Mouse (Mus musculus): ENCODE results near the gene Coch. TPM values are rescaled to one million over a fixed set of nuclear protein-coding genes. Genes with fewer than 3 reads are reported as not detected.

The Coch gene
- 1.1 and 1.2 TPM in 2 replicates for polyA plus RNA-seq (2014; fragmentation: Nextera tagmentation; extraction: Ambion mirVana)

GRCm38 (mm10) chr12:51593229-51594029 is at the start of gene Coch:
Coch (plus strand) TSS chr12:51593341.
- Histone ChIP-seq H3K27me3 (ENCODE audit: control insufficient read depth, insufficient read depth, low read length) (peaks cover 58% of the 10 kb centered on the region), H3K4me2 (ENCODE audit: low read length) (peak within 1 kb of the TSS; percentile 100), H3K9ac (ENCODE audit: low read length) (peak within 1 kb of the TSS; percentile 62), H3K4me3 (ENCODE audit: control insufficient read depth in 1 of 2, insufficient read depth in 1 of 2, low read depth in 1 of 2, low read length in 2 of 2) (peak within 1 kb of the TSS; percentile 66), H3K4me1 (ENCODE audit: control insufficient read depth in 2 of 2, insufficient read depth in 2 of 2, low read length in 2 of 2) (peaks cover 2 to 15% of the 10 kb centered on the region in 2 experiments; a peak in 3 of 4 replicates), H3K27ac (replicated peaks in 1 of 2; ENCODE audit: control insufficient read depth in 1 of 2, insufficient read depth in 1 of 2, low read depth in 2 of 2, low read length in 2 of 2) (no peak within 1 kb of the TSS), H3K36me3 (ENCODE audit: control insufficient read depth, insufficient read depth, low read length) (no peaks in the 10 kb centered on the region), H3K9me3 (ENCODE audit: control insufficient read depth, low read length) (peaks cover 2% of the 10 kb centered on the region; the same call in 1 of the 2 replicates)
- under 1% methylated on average over 63 of the region's 79 CpGs for WGBS
- ATAC-seq (ENCODE audit: insufficient number of reproducible peaks, insufficient read depth, low FRiP score, low read depth), result peak; percentile 70

GRCm38 (mm10) chr12:51543402-51543960 is 49.7 kb upstream of the Coch start:
- no peaks in the 10 kb centered on the region for H3K4me1 ChIP-seq (ENCODE audit: control insufficient read depth in 2 of 2, insufficient read depth in 2 of 2, low read length in 2 of 2)
- H3K9me3 ChIP-seq (ENCODE audit: control insufficient read depth, low read length), result no peaks in the 10 kb centered on the region; the same call in 1 of the 2 replicates
- no peak overlapping the region for H3K4me3 ChIP-seq (ENCODE audit: control insufficient read depth in 1 of 2, insufficient read depth in 1 of 2, low read depth in 1 of 2, low read length in 2 of 2)
- no peaks in the 10 kb centered on the region for H3K36me3 ChIP-seq (ENCODE audit: control insufficient read depth, insufficient read depth, low read length)
- WGBS, result 73% methylated on average over 9 of the region's 9 CpGs
- no peaks in the 10 kb centered on the region for H3K27me3 ChIP-seq (ENCODE audit: control insufficient read depth, insufficient read depth, low read length)
- H3K27ac ChIP-seq (replicated peaks in 1 of 2; ENCODE audit: control insufficient read depth in 1 of 2, insufficient read depth in 1 of 2, low read depth in 2 of 2, low read length in 2 of 2), result no peak overlapping the region
- no peak for ATAC-seq (ENCODE audit: insufficient number of reproducible peaks, insufficient read depth, low FRiP score, low read depth)
- no peak overlapping the region for H3K4me2 ChIP-seq (ENCODE audit: low read length)
- no peak overlapping the region for H3K9ac ChIP-seq (ENCODE audit: low read length)

- 80% methylated on average over 1 of the region's 1 CpGs for WGBS
- no peaks in the 10 kb centered on the region for H3K4me1 ChIP-seq (ENCODE audit: control insufficient read depth in 2 of 2, insufficient read depth in 2 of 2, low read length in 2 of 2)
- no peaks in the 10 kb centered on the region for H3K27me3 ChIP-seq (ENCODE audit: control insufficient read depth, insufficient read depth, low read length)
- no peak overlapping the region for H3K9ac ChIP-seq (ENCODE audit: low read length)
- no peaks in the 10 kb centered on the region for H3K36me3 ChIP-seq (ENCODE audit: control insufficient read depth, insufficient read depth, low read length)
- H3K4me2 ChIP-seq (ENCODE audit: low read length), result no peak overlapping the region
- H3K4me3 ChIP-seq (ENCODE audit: control insufficient read depth in 1 of 2, insufficient read depth in 1 of 2, low read depth in 1 of 2, low read length in 2 of 2), result no peak overlapping the region
- H3K9me3 ChIP-seq (ENCODE audit: control insufficient read depth, low read length), result no peaks in the 10 kb centered on the region
- no peak overlapping the region for H3K27ac ChIP-seq (replicated peaks in 1 of 2; ENCODE audit: control insufficient read depth in 1 of 2, insufficient read depth in 1 of 2, low read depth in 2 of 2, low read length in 2 of 2)
- no peak for ATAC-seq (ENCODE audit: insufficient number of reproducible peaks, insufficient read depth, low FRiP score, low read depth)
These were observed 38.1 kb upstream of the Coch start for GRCm38 (mm10) chr12:51555041-51555440.

GRCm38 (mm10) chr12:51561416-51561815 is 31.7 kb upstream of the Coch start:
- H3K4me2 ChIP-seq (ENCODE audit: low read length), result no peak overlapping the region
- no peak overlapping the region for H3K27ac ChIP-seq (replicated peaks in 1 of 2; ENCODE audit: control insufficient read depth in 1 of 2, insufficient read depth in 1 of 2, low read depth in 2 of 2, low read length in 2 of 2)
- H3K4me1 ChIP-seq (ENCODE audit: control insufficient read depth in 2 of 2, insufficient read depth in 2 of 2, low read length in 2 of 2), result no peaks in the 10 kb centered on the region
- WGBS, result 87% methylated on average over 9 of the region's 9 CpGs
- ATAC-seq (ENCODE audit: insufficient number of reproducible peaks, insufficient read depth, low FRiP score, low read depth), result no peak
- 0 out of 2 replicates have a peak, but pooled peaks cover 3% of the 10 kb centered on the region for H3K9me3 ChIP-seq (ENCODE audit: control insufficient read depth, low read length)
- no peak overlapping the region for H3K4me3 ChIP-seq (ENCODE audit: control insufficient read depth in 1 of 2, insufficient read depth in 1 of 2, low read depth in 1 of 2, low read length in 2 of 2)
- no peaks in the 10 kb centered on the region for H3K27me3 ChIP-seq (ENCODE audit: control insufficient read depth, insufficient read depth, low read length)
- no peaks in the 10 kb centered on the region for H3K36me3 ChIP-seq (ENCODE audit: control insufficient read depth, insufficient read depth, low read length)
- no peak overlapping the region for H3K9ac ChIP-seq (ENCODE audit: low read length)

- Histone ChIP-seq H3K27ac (replicated peaks in 1 of 2; ENCODE audit: control insufficient read depth in 1 of 2, insufficient read depth in 1 of 2, low read depth in 2 of 2, low read length in 2 of 2) (no peak overlapping the region), H3K27me3 (ENCODE audit: control insufficient read depth, insufficient read depth, low read length) (no peaks in the 10 kb centered on the region), H3K36me3 (ENCODE audit: control insufficient read depth, insufficient read depth, low read length) (no peaks in the 10 kb centered on the region), H3K4me3 (ENCODE audit: control insufficient read depth in 1 of 2, insufficient read depth in 1 of 2, low read depth in 1 of 2, low read length in 2 of 2) (no peak overlapping the region), H3K9ac (ENCODE audit: low read length) (no peak overlapping the region), H3K4me2 (ENCODE audit: low read length) (peak overlapping the region; percentile 35), H3K4me1 (ENCODE audit: control insufficient read depth in 2 of 2, insufficient read depth in 2 of 2, low read length in 2 of 2) (0 out of 4 replicates have a peak, but pooled peaks cover 0 to 3% of the 10 kb centered on the region in 2 experiments), H3K9me3 (ENCODE audit: control insufficient read depth, low read length) (0 out of 2 replicates have a peak, but pooled peaks cover 3% of the 10 kb centered on the region)
- 34% methylated on average over 7 of the region's 7 CpGs for WGBS
- no peak for ATAC-seq (ENCODE audit: insufficient number of reproducible peaks, insufficient read depth, low FRiP score, low read depth)
These were observed 25.9 kb upstream of the Coch start for GRCm38 (mm10) chr12:51567225-51567624.

- H3K4me2 ChIP-seq (ENCODE audit: low read length), result no peak overlapping the region
- no peak overlapping the region for H3K27ac ChIP-seq (replicated peaks in 1 of 2; ENCODE audit: control insufficient read depth in 1 of 2, insufficient read depth in 1 of 2, low read depth in 2 of 2, low read length in 2 of 2)
- H3K36me3 ChIP-seq (ENCODE audit: control insufficient read depth, insufficient read depth, low read length), result no peaks in the 10 kb centered on the region
- H3K4me1 ChIP-seq (ENCODE audit: control insufficient read depth in 2 of 2, insufficient read depth in 2 of 2, low read length in 2 of 2), result 0 out of 4 replicates have a peak, but pooled peaks cover 0 to 3% of the 10 kb centered on the region in 2 experiments
- H3K9me3 ChIP-seq (ENCODE audit: control insufficient read depth, low read length), result 0 out of 2 replicates have a peak, but pooled peaks cover 3% of the 10 kb centered on the region
- no peak overlapping the region for H3K9ac ChIP-seq (ENCODE audit: low read length)
- no peaks in the 10 kb centered on the region for H3K27me3 ChIP-seq (ENCODE audit: control insufficient read depth, insufficient read depth, low read length)
- H3K4me3 ChIP-seq (ENCODE audit: control insufficient read depth in 1 of 2, insufficient read depth in 1 of 2, low read depth in 1 of 2, low read length in 2 of 2), result no peak overlapping the region
- WGBS, result 86% methylated on average over 8 of the region's 8 CpGs
- no peak for ATAC-seq (ENCODE audit: insufficient number of reproducible peaks, insufficient read depth, low FRiP score, low read depth)
These were observed 23.7 kb upstream of the Coch start for GRCm38 (mm10) chr12:51569472-51569871.

GRCm38 (mm10) chr12:51569944-51570343 is 23.2 kb upstream of the Coch start:
- H3K4me3 ChIP-seq (ENCODE audit: control insufficient read depth in 1 of 2, insufficient read depth in 1 of 2, low read depth in 1 of 2, low read length in 2 of 2), result no peak overlapping the region
- 0 out of 2 replicates have a peak, but pooled peaks cover 3% of the 10 kb centered on the region for H3K9me3 ChIP-seq (ENCODE audit: control insufficient read depth, low read length)
- no peaks in the 10 kb centered on the region for H3K36me3 ChIP-seq (ENCODE audit: control insufficient read depth, insufficient read depth, low read length)
- H3K4me1 ChIP-seq (ENCODE audit: control insufficient read depth in 2 of 2, insufficient read depth in 2 of 2, low read length in 2 of 2), result 0 out of 4 replicates have a peak, but pooled peaks cover 0 to 3% of the 10 kb centered on the region in 2 experiments
- no peak for ATAC-seq (ENCODE audit: insufficient number of reproducible peaks, insufficient read depth, low FRiP score, low read depth)
- no peak overlapping the region for H3K9ac ChIP-seq (ENCODE audit: low read length)
- 60% methylated on average over 7 of the region's 7 CpGs for WGBS
- H3K27me3 ChIP-seq (ENCODE audit: control insufficient read depth, insufficient read depth, low read length), result no peaks in the 10 kb centered on the region
- H3K4me2 ChIP-seq (ENCODE audit: low read length), result no peak overlapping the region
- H3K27ac ChIP-seq (replicated peaks in 1 of 2; ENCODE audit: control insufficient read depth in 1 of 2, insufficient read depth in 1 of 2, low read depth in 2 of 2, low read length in 2 of 2), result no peak overlapping the region
